Mouse (Mus musculus) stomach, embryonic 16.5 days (tissue): ENCODE data around the gene Atxn3. TPM values are rescaled to one million over a fixed set of nuclear protein-coding genes. Genes with fewer than 3 reads are reported as not detected.

Source experiments
- ATAC-seq: fragments of 200-750 bp; cut with Nextera tagmentation; 2 replicates; pipeline ENCODE4 v1.8.0; 2017; ENCODE audit warnings: moderate number of reproducible peaks, moderate TSS enrichment; ENCODE audit not compliant: insufficient read depth, low FRiP score
- H3K27ac ChIP-seq: fragments of 300-500 bp; sonication (generic); 2 replicates; pipeline ENCODE4 v1.5.1; 2014; ENCODE audit warnings: low read length
- H3K27me3 ChIP-seq: fragments of 300-500 bp; sonication (generic); 2 replicates; pipeline ENCODE4 v1.6.1; 2014; ENCODE audit warnings: low read length, control low read depth, mixed read lengths; ENCODE audit not compliant: control insufficient read depth, insufficient read depth
- H3K36me3 ChIP-seq: fragments of 300-500 bp; sonication (generic); 2 replicates; pipeline ENCODE4 v1.6.1; 2014; ENCODE audit warnings: low read length; ENCODE audit not compliant: control insufficient read depth, insufficient read depth
- H3K4me1 ChIP-seq: fragments of 300-500 bp; sonication (generic); 2 replicates; pipeline ENCODE4 v1.6.1; 2014; ENCODE audit warnings: low read length, control low read depth, mixed read lengths; ENCODE audit not compliant: control insufficient read depth, insufficient read depth
- H3K4me2 ChIP-seq: fragments of 300-500 bp; sonication (generic); 2 replicates; pipeline ENCODE4 v1.6.1; 2014; ENCODE audit warnings: low read depth, low read length, mixed read lengths
- H3K4me3 ChIP-seq: fragments of 300-500 bp; sonication (generic); replicated peaks from 2 replicates; pipeline ENCODE4 v1.5.1; 2014; ENCODE audit warnings: mild to moderate bottlenecking, low read length
- H3K9ac ChIP-seq: fragments of 300-500 bp; sonication (generic); 2 replicates; pipeline ENCODE4 v1.6.1; 2014; ENCODE audit warnings: low read length
- H3K9me3 ChIP-seq: fragments of 300-500 bp; sonication (generic); replicated peaks from 2 replicates; pipeline ENCODE4 v1.6.1; 2016; ENCODE audit warnings: low read length, control low read depth; ENCODE audit not compliant: control insufficient read depth
- WGBS: fragments of 180-500 bp; shearing (Covaris S2); extraction: QIAGEN DNeasy Blood & Tissue Kit; methylation state at CpG from one replicate; pipeline ENCODE4 v1.1.7; 2014; 5-methylcytosine and 5-hydroxymethylcytosine counted together
- polyA plus RNA-seq: library from polyadenylated mRNA; unstranded; fragments of >200 nt; fragmentation: Nextera tagmentation; extraction: Ambion mirVana; gene quantifications from 2 replicates; pipeline ENCODE4 v1.2.1, GENCODE M21; 2015

The Atxn3 gene
- 14.9 and 15.4 TPM in 2 replicates for polyA plus RNA-seq

- no peaks in the 10 kb centered on the region for H3K9me3 ChIP-seq
- peak within 1 kb of the TSS; percentile 95 for H3K4me3 ChIP-seq
- H3K4me2 ChIP-seq, result peak within 1 kb of the TSS; percentile 76
- no peaks in the 10 kb centered on the region for H3K27me3 ChIP-seq
- H3K36me3 ChIP-seq, result no peaks in the 10 kb centered on the region
- H3K9ac ChIP-seq, result peak within 1 kb of the TSS; percentile 89
- under 1% methylated on average over 53 of the region's 54 CpGs for WGBS
- H3K4me1 ChIP-seq, result peaks cover 9% of the 10 kb centered on the region
- peak; percentile 99 for ATAC-seq
- H3K27ac ChIP-seq, result peak within 1 kb of the TSS; percentile 73
Measured at GRCm38 (mm10) chr12:101957942-101958544, at the start of gene Atxn3. Atxn3 (minus strand) TSS chr12:101958246.

GRCm38 (mm10) chr12:102000785-102001184, 42.7 kb upstream of the Atxn3 start:
- WGBS, result 92% methylated on average over 11 of the region's 11 CpGs

GRCm38 (mm10) chr12:101998929-101999328, 40.9 kb upstream of the Atxn3 start:
- Histone ChIP-seq H3K27me3 (no peaks in the 10 kb centered on the region), H3K9me3 (no peaks in the 10 kb centered on the region), H3K4me3 (no peak overlapping the region), H3K9ac (no peak overlapping the region), H3K27ac (no peak overlapping the region), H3K36me3 (peaks cover 15% of the 10 kb centered on the region), H3K4me2 (no peak overlapping the region), H3K4me1 (no peaks in the 10 kb centered on the region)
- 73% methylated on average over 5 of the region's 5 CpGs for WGBS
- ATAC-seq, result no peak

More at GRCm38 (mm10) chr12:102000785-102001184, 42.7 kb upstream of the Atxn3 start:
- no peak overlapping the region for H3K27ac ChIP-seq
- no peak overlapping the region for H3K4me2 ChIP-seq
- no peak for ATAC-seq
- peaks cover 12% of the 10 kb centered on the region for H3K36me3 ChIP-seq
- no peaks in the 10 kb centered on the region for H3K9me3 ChIP-seq
- no peak overlapping the region for H3K9ac ChIP-seq
- H3K27me3 ChIP-seq, result no peaks in the 10 kb centered on the region
- H3K4me1 ChIP-seq, result no peaks in the 10 kb centered on the region
- H3K4me3 ChIP-seq, result no peak overlapping the region

- H3K4me3 ChIP-seq, result no peak overlapping the region
- peaks cover 33% of the 10 kb centered on the region for H3K36me3 ChIP-seq
- no peaks in the 10 kb centered on the region for H3K4me1 ChIP-seq
- 85% methylated on average over 8 of the region's 8 CpGs for whole genome bisulfite sequencing
- no peaks in the 10 kb centered on the region for H3K27me3 ChIP-seq
- no peaks in the 10 kb centered on the region for H3K9me3 ChIP-seq
- H3K4me2 ChIP-seq, result no peak overlapping the region
- H3K9ac ChIP-seq, result no peak overlapping the region
- no peak for ATAC-seq
- no peak overlapping the region for H3K27ac ChIP-seq
Measured at GRCm38 (mm10) chr12:101994576-101995467, 36.8 kb upstream of the Atxn3 start.

- H3K9me3 ChIP-seq, result no peaks in the 10 kb centered on the region
- no peaks in the 10 kb centered on the region for H3K27me3 ChIP-seq
- ATAC-seq, result no peak
- 84% methylated on average over 6 of the region's 6 CpGs for WGBS
- no peaks in the 10 kb centered on the region for H3K4me1 ChIP-seq
- H3K4me3 ChIP-seq, result no peak overlapping the region
- peaks cover 34% of the 10 kb centered on the region for H3K36me3 ChIP-seq
- H3K4me2 ChIP-seq, result no peak overlapping the region
- no peak overlapping the region for H3K9ac ChIP-seq
- no peak overlapping the region for H3K27ac ChIP-seq
Measured at GRCm38 (mm10) chr12:101987659-101988058, 29.6 kb upstream of the Atxn3 start.

- no peak overlapping the region for H3K4me2 ChIP-seq
- H3K9ac ChIP-seq, result no peak overlapping the region
- peaks cover 20% of the 10 kb centered on the region for H3K36me3 ChIP-seq
- H3K9me3 ChIP-seq, result no peaks in the 10 kb centered on the region
- 57% methylated on average over 3 of the region's 3 CpGs for WGBS
- no peaks in the 10 kb centered on the region for H3K4me1 ChIP-seq
- H3K27ac ChIP-seq, result no peak overlapping the region
- H3K4me3 ChIP-seq, result no peak overlapping the region
- ATAC-seq, result no peak
- no peaks in the 10 kb centered on the region for H3K27me3 ChIP-seq
Measured at GRCm38 (mm10) chr12:101985110-101985509, 27.1 kb upstream of the Atxn3 start.

- no peak for ATAC-seq
- H3K9me3 ChIP-seq, result no peaks in the 10 kb centered on the region
- no peak overlapping the region for H3K9ac ChIP-seq
- H3K4me1 ChIP-seq, result no peaks in the 10 kb centered on the region
- no peak overlapping the region for H3K27ac ChIP-seq
- H3K27me3 ChIP-seq, result no peaks in the 10 kb centered on the region
- 93% methylated on average over 9 of the region's 9 CpGs for WGBS
- 0 out of 2 replicates have a peak, but pooled peaks cover 9% of the 10 kb centered on the region for H3K36me3 ChIP-seq
- H3K4me3 ChIP-seq, result no peak overlapping the region
- no peak overlapping the region for H3K4me2 ChIP-seq
Measured at GRCm38 (mm10) chr12:101982977-101983376, 24.9 kb upstream of the Atxn3 start.

GRCm38 (mm10) chr12:101981559-101981958, 23.5 kb upstream of the Atxn3 start:
- Histone ChIP-seq H3K9me3 (no peaks in the 10 kb centered on the region), H3K27ac (no peak overlapping the region), H3K36me3 (0 out of 2 replicates have a peak, but pooled peaks cover 9% of the 10 kb centered on the region), H3K9ac (no peak overlapping the region), H3K4me2 (no peak overlapping the region), H3K4me1 (peaks cover 10% of the 10 kb centered on the region; the same call in 1 of the 2 replicates), H3K4me3 (no peak overlapping the region), H3K27me3 (no peaks in the 10 kb centered on the region)
- 87% methylated on average over 2 of the region's 2 CpGs for WGBS
- no peak for ATAC-seq

- Histone ChIP-seq H3K4me2 (no peak overlapping the region), H3K27ac (no peak overlapping the region), H3K36me3 (0 out of 2 replicates have a peak, but pooled peaks cover 9% of the 10 kb centered on the region), H3K27me3 (no peaks in the 10 kb centered on the region), H3K4me3 (no peak overlapping the region), H3K4me1 (peaks cover 10% of the 10 kb centered on the region; the same call in 1 of the 2 replicates), H3K9ac (no peak overlapping the region), H3K9me3 (no peaks in the 10 kb centered on the region)
- WGBS, result 50% methylated on average over 5 of the region's 5 CpGs
- no peak for ATAC-seq
Measured at GRCm38 (mm10) chr12:101980266-101980665, 22.2 kb upstream of the Atxn3 start.
